Mouse (Mus musculus): Measurements from ENCODE around the gene Atg16l2. TPM values are rescaled to one million over a fixed set of nuclear protein-coding genes. Genes with fewer than 3 reads are reported as not detected.

The Atg16l2 gene
- polyA plus RNA-seq, 1 experiment from 2014 or later, result 21.5 TPM

GRCm38 (mm10) chr7:101332045-101332831 lies 30.2 kb upstream of the Atg16l2 start:
- 74% methylated on average over 5 of the region's 5 CpGs for whole genome bisulfite sequencing
- Histone ChIP-seq H3K4me1 (peaks cover 23% of the 10 kb centered on the region), H3K9ac (no peak overlapping the region), H3K36me3 (no peaks in the 10 kb centered on the region), H3K27ac (replicated peaks) (no peak overlapping the region), H3K27me3 (no peaks in the 10 kb centered on the region), H3K4me2 (replicated peaks) (no peak overlapping the region), H3K9me3 (replicated peaks) (no peaks in the 10 kb centered on the region), H3K4me3 (replicated peaks) (no peak overlapping the region)
- ATAC-seq (ENCODE audit: insufficient number of reproducible peaks, low FRiP score, low TSS enrichment, low read depth), result no peak

GRCm38 (mm10) chr7:101330841-101331173 lies 28.8 kb upstream of the Atg16l2 start:
- no peaks in the 10 kb centered on the region for H3K27me3 ChIP-seq
- peaks cover 23% of the 10 kb centered on the region for H3K4me1 ChIP-seq
- no peak overlapping the region for H3K27ac ChIP-seq (replicated peaks)
- 52% methylated on average over 4 of the region's 4 CpGs for WGBS
- H3K4me3 ChIP-seq (replicated peaks), result no peak overlapping the region
- H3K4me2 ChIP-seq (replicated peaks), result no peak overlapping the region
- no peaks in the 10 kb centered on the region for H3K9me3 ChIP-seq (replicated peaks)
- H3K36me3 ChIP-seq, result no peaks in the 10 kb centered on the region
- ATAC-seq (ENCODE audit: insufficient number of reproducible peaks, low FRiP score, low TSS enrichment, low read depth), result no peak
- H3K9ac ChIP-seq, result no peak overlapping the region

- no peak overlapping the region for H3K4me2 ChIP-seq (replicated peaks)
- WGBS, result 71% methylated on average over 10 of the region's 10 CpGs
- H3K36me3 ChIP-seq, result no peaks in the 10 kb centered on the region
- H3K4me3 ChIP-seq (replicated peaks), result no peak overlapping the region
- H3K9me3 ChIP-seq (replicated peaks), result no peaks in the 10 kb centered on the region
- H3K9ac ChIP-seq, result no peak overlapping the region
- ATAC-seq (ENCODE audit: insufficient number of reproducible peaks, low FRiP score, low TSS enrichment, low read depth), result no peak
- no peak overlapping the region for H3K27ac ChIP-seq (replicated peaks)
- H3K27me3 ChIP-seq, result no peaks in the 10 kb centered on the region
- H3K4me1 ChIP-seq, result peaks cover 23% of the 10 kb centered on the region
Measured at GRCm38 (mm10) chr7:101330074-101330840, 28.2 kb upstream of the Atg16l2 start.

- Histone ChIP-seq H3K27ac (replicated peaks) (no peak overlapping the region), H3K4me1 (peaks cover 23% of the 10 kb centered on the region), H3K36me3 (no peaks in the 10 kb centered on the region), H3K9ac (no peak overlapping the region), H3K9me3 (replicated peaks) (no peaks in the 10 kb centered on the region), H3K4me2 (replicated peaks) (no peak overlapping the region), H3K4me3 (replicated peaks) (no peak overlapping the region), H3K27me3 (no peaks in the 10 kb centered on the region)
- ATAC-seq (ENCODE audit: insufficient number of reproducible peaks, low FRiP score, low TSS enrichment, low read depth), result no peak
- 77% methylated on average over 4 of the region's 4 CpGs for WGBS
Measured at GRCm38 (mm10) chr7:101329606-101330005, 27.6 kb upstream of the Atg16l2 start.

- Histone ChIP-seq H3K4me1 (peaks cover 23% of the 10 kb centered on the region), H3K27me3 (no peaks in the 10 kb centered on the region), H3K4me2 (replicated peaks) (no peak overlapping the region), H3K9ac (no peak overlapping the region), H3K4me3 (replicated peaks) (no peak overlapping the region), H3K36me3 (no peaks in the 10 kb centered on the region), H3K27ac (replicated peaks) (no peak overlapping the region), H3K9me3 (replicated peaks) (no peaks in the 10 kb centered on the region)
- 63% methylated on average over 4 of the region's 4 CpGs for WGBS
- peak; percentile 67 for ATAC-seq (ENCODE audit: insufficient number of reproducible peaks, low FRiP score, low TSS enrichment, low read depth)
Measured at GRCm38 (mm10) chr7:101328621-101329158, 26.6 kb upstream of the Atg16l2 start.

GRCm38 (mm10) chr7:101327786-101328185 lies 25.7 kb upstream of the Atg16l2 start:
- no peaks in the 10 kb centered on the region for H3K36me3 ChIP-seq
- no peak for ATAC-seq (ENCODE audit: insufficient number of reproducible peaks, low FRiP score, low TSS enrichment, low read depth)
- H3K9me3 ChIP-seq (replicated peaks), result no peaks in the 10 kb centered on the region

GRCm38 (mm10) chr7:101327263-101327662 lies 25.2 kb upstream of the Atg16l2 start:
- WGBS, result 53% methylated on average over 5 of the region's 5 CpGs
- Histone ChIP-seq H3K9me3 (replicated peaks) (no peaks in the 10 kb centered on the region), H3K4me1 (peaks cover 30% of the 10 kb centered on the region), H3K36me3 (no peaks in the 10 kb centered on the region), H3K4me3 (replicated peaks) (no peak overlapping the region), H3K9ac (no peak overlapping the region), H3K27me3 (no peaks in the 10 kb centered on the region), H3K27ac (replicated peaks) (no peak overlapping the region), H3K4me2 (replicated peaks) (no peak overlapping the region)
- ATAC-seq (ENCODE audit: insufficient number of reproducible peaks, low FRiP score, low TSS enrichment, low read depth), result no peak

More at GRCm38 (mm10) chr7:101327786-101328185, 25.7 kb upstream of the Atg16l2 start:
- Histone ChIP-seq H3K4me2 (replicated peaks) (no peak overlapping the region), H3K9ac (no peak overlapping the region), H3K27ac (replicated peaks) (no peak overlapping the region), H3K27me3 (no peaks in the 10 kb centered on the region), H3K4me1 (peaks cover 29% of the 10 kb centered on the region), H3K4me3 (replicated peaks) (no peak overlapping the region)
- 89% methylated on average over 2 of the region's 2 CpGs for WGBS

- no peak overlapping the region for H3K27ac ChIP-seq (replicated peaks)
- no peaks in the 10 kb centered on the region for H3K36me3 ChIP-seq
- H3K4me2 ChIP-seq (replicated peaks), result no peak overlapping the region
- no peaks in the 10 kb centered on the region for H3K9me3 ChIP-seq (replicated peaks)
- no peak for ATAC-seq (ENCODE audit: insufficient number of reproducible peaks, low FRiP score, low TSS enrichment, low read depth)
- no peaks in the 10 kb centered on the region; the same call in 1 of the 2 replicates for H3K27me3 ChIP-seq
- no peak overlapping the region for H3K9ac ChIP-seq
- 81% methylated on average over 5 of the region's 5 CpGs for WGBS
- H3K4me1 ChIP-seq, result peaks cover 41% of the 10 kb centered on the region
- H3K4me3 ChIP-seq (replicated peaks), result no peak overlapping the region
Measured at GRCm38 (mm10) chr7:101326006-101326405, 24.0 kb upstream of the Atg16l2 start.

- ATAC-seq (ENCODE audit: insufficient number of reproducible peaks, low FRiP score, low TSS enrichment, low read depth), result no peak
- H3K4me3 ChIP-seq (replicated peaks), result no peak overlapping the region
- no peaks in the 10 kb centered on the region for H3K36me3 ChIP-seq
- no peak overlapping the region for H3K27ac ChIP-seq (replicated peaks)
- H3K9me3 ChIP-seq (replicated peaks), result no peaks in the 10 kb centered on the region
- H3K9ac ChIP-seq, result no peak overlapping the region
- no peaks in the 10 kb centered on the region; the same call in 1 of the 2 replicates for H3K27me3 ChIP-seq
- H3K4me1 ChIP-seq, result peaks cover 40% of the 10 kb centered on the region
- WGBS, result 63% methylated on average over 6 of the region's 6 CpGs
- no peak overlapping the region for H3K4me2 ChIP-seq (replicated peaks)
Measured at GRCm38 (mm10) chr7:101324142-101324962, 22.3 kb upstream of the Atg16l2 start.

GRCm38 (mm10) chr7:101323141-101323594 lies 21.1 kb upstream of the Atg16l2 start:
- Histone ChIP-seq H3K36me3 (no peaks in the 10 kb centered on the region), H3K9ac (no peak overlapping the region), H3K4me1 (peaks cover 28% of the 10 kb centered on the region), H3K9me3 (replicated peaks) (no peaks in the 10 kb centered on the region), H3K27me3 (no peaks in the 10 kb centered on the region; the same call in 1 of the 2 replicates), H3K4me2 (replicated peaks) (0 out of 2 replicates have a peak overlapping the region, but pooled peaks have one; percentile 94), H3K27ac (replicated peaks) (no peak overlapping the region), H3K4me3 (replicated peaks) (0 out of 2 replicates have a peak overlapping the region, but pooled peaks have one; percentile 75)
- WGBS, result 64% methylated on average over 4 of the region's 4 CpGs
- ATAC-seq (ENCODE audit: insufficient number of reproducible peaks, low FRiP score, low TSS enrichment, low read depth), result no peak

Data from embryonic facial prominence, embryonic 15.5 days (tissue).